Mouse (Mus musculus): ENCODE measurements around the gene Saa2. TPM values are rescaled to one million over a fixed set of nuclear protein-coding genes. Genes with fewer than 3 reads are reported as not detected.
"Not testable (repeated sequence)": the region's sequence is repeated elsewhere in the genome, so short reads cannot be mapped to it uniquely, and the experiment has no call there.

Saa2 gene
- polyA plus RNA-seq, 1 experiment from 2014 or later, result not detected

DNA sequence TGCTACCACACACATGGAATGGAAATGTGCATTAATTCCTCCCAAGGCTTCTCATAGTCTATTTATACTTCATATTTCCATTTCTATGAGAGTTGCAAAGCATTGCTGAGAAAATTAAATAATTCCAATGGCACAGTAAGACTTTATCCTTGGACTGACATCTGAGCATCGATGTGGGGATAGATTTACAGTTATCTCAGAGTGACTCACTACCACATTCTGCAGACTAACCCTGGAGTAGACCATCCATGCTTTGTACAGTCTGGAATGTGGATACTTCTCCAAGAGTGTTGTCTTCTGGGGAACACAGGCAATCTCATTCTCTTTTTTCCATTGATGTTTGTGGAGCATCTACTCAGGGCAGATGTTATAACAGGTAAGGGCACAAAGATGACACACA lies 24.0 kb upstream of the Saa2 start:
- H3K36me3 ChIP-seq (ENCODE audit: poor library complexity, severe bottlenecking), result no peaks in the 10 kb centered on the region
- H3K9me3 ChIP-seq (replicated peaks), result no peaks in the 10 kb centered on the region
- H3K27ac ChIP-seq, result no peak overlapping the region
- H3K4me1 ChIP-seq, result no peaks in the 10 kb centered on the region
- no peak for ATAC-seq
- H3K9ac ChIP-seq, result no peak overlapping the region
- no peak overlapping the region for H3K4me3 ChIP-seq
- no peaks in the 10 kb centered on the region; the same call in 1 of the 2 replicates for H3K27me3 ChIP-seq
- 90% methylated on average over 1 of the region's 1 CpGs for WGBS
- no peak overlapping the region for H3K4me2 ChIP-seq

DNA sequence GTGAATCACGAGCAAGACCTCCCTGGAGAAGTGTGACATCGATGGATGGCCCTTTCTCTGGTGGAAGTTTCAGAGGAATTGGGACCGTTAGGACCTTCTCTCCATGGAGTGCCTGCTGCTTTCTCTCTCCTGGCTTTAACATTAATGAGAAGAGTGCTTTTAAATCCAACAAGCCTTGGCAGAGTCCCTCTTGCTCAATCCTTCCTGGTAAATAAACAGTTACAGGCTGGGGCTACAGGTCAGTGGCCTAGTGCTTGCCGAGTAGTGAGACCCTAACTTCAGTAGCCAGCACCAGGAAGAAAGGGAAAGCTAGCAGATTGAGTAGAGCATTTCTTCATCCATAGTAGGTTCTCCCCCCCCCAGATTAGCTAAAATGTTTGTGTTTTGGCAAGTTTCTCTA lies 19.1 kb upstream of the Saa2 start, which contains the start of gene Saa4:
Gene Saa4, minus strand, starts transcription at position 146 of the 400 bp plus-strand sequence.
- Histone ChIP-seq H3K27me3 (no peaks in the 10 kb centered on the region), H3K4me1 (no peaks in the 10 kb centered on the region), H3K4me3 (no peak within 1 kb of the TSS), H3K9ac (no peak within 1 kb of the TSS), H3K36me3 (ENCODE audit: poor library complexity, severe bottlenecking) (no peaks in the 10 kb centered on the region), H3K9me3 (replicated peaks) (no peaks in the 10 kb centered on the region), H3K27ac (no peak within 1 kb of the TSS), H3K4me2 (no peak within 1 kb of the TSS)
- 85% methylated on average over 4 of the region's 4 CpGs for WGBS
- ATAC-seq, result no peak

DNA sequence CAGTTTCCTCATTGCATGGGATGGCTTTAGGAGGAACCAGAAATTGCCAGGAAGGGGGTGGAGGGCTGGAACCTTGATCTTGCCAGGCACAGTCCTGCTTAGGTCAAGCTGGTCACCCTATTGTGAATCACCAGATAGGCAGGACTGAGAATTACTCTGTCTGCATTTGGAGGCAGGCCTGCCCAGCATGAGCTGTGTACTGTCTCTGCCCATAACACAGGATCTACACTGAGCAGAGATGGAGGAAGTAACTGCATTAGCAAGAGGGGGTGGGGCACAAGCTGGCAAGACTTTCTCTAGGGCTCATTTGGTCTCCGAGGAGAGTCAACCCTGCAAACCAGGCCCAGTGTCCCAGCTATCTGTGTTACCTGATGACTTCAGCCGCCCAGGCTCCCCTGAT lies 16.6 kb upstream of the Saa2 start:
- H3K4me3 ChIP-seq, result no peak overlapping the region
- no peaks in the 10 kb centered on the region for H3K4me1 ChIP-seq
- 87% methylated on average over 2 of the region's 2 CpGs for WGBS
- H3K27me3 ChIP-seq, result no peaks in the 10 kb centered on the region
- no peaks in the 10 kb centered on the region for H3K36me3 ChIP-seq (ENCODE audit: poor library complexity, severe bottlenecking)
- no peak overlapping the region for H3K27ac ChIP-seq
- H3K4me2 ChIP-seq, result no peak overlapping the region
- no peaks in the 10 kb centered on the region for H3K9me3 ChIP-seq (replicated peaks)
- no peak for ATAC-seq
- H3K9ac ChIP-seq, result no peak overlapping the region

DNA sequence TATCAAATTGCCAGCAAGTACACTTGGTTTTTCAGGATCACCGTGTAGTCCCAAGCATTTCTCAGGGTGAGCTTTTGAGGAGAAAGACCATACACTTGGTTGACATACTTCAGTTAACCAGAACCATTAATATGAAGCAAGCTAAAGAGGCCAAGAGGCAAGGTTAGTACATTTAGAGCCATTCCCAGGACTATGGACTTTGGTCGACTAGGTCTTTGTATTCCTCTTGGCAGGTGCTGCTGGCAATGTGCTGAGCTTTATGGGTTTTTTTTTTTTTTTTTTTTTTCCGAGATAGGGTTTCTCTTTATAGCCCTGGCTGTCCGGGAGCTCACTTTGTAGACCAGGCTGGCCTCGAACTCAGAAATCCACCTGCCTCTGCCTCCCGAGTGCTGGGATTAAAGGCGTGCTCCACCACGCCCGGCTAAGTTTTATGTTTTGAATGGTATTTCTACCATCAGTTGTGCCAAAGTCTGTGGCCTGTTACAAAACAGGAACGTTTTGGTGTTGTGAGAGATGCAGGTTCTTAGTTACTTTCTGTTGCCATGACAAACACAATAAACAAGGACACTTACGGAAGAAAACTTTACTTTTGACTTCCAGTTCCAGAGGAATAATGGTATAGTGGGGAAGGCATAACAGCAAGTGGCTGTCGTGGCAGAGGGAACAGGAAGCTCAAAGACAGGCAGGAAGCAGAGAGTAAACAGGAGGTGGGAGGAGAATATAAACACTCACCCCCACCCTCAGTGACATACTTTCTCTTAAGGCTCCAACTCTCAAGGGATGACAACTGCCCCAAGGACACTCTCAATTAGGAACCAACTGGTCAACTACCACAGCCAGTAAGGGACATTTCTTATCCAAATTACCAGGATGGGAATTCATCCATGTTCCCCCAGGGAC lies 12.8 kb upstream of the Saa2 start:
- Histone ChIP-seq H3K9me3 (replicated peaks) (no peaks in the 10 kb centered on the region), H3K36me3 (ENCODE audit: poor library complexity, severe bottlenecking) (no peaks in the 10 kb centered on the region)

DNA sequence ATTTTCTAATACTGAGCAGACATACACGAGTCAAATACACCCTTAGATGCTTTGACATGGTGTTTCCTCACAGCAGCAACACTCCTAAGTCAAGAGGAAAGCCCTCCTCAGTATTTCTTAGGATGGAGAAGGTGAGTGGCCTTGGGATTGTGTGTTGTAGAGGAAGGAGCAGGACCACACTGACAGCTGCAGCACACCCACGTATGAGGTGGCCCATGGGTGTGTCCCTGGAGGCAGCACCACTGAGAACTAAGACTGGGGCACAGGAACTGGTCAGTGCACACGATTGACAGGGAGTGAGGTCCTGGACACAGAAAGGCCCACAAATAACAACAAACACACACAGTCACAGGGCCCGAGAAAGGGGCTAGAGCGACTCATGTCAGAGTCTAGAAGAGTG lies 11.5 kb upstream of the Saa2 start:
- not testable (repeated sequence) for H3K36me3 ChIP-seq (ENCODE audit: poor library complexity, severe bottlenecking); H3K4me3 ChIP-seq; H3K27ac ChIP-seq; H3K4me2 ChIP-seq; H3K27me3 ChIP-seq; ATAC-seq; H3K9ac ChIP-seq; H3K9me3 ChIP-seq (replicated peaks); H3K4me1 ChIP-seq
- whole genome bisulfite sequencing, result 81% methylated on average over 5 of the region's 5 CpGs

More for the DNA sequence above, 12.8 kb upstream of the Saa2 start:
- no peak for ATAC-seq
- Histone ChIP-seq H3K4me3 (no peak overlapping the region), H3K4me2 (no peak overlapping the region), H3K9ac (no peak overlapping the region), H3K27me3 (no peaks in the 10 kb centered on the region), H3K27ac (no peak overlapping the region), H3K4me1 (no peaks in the 10 kb centered on the region)
- 88% methylated on average over 12 of the region's 12 CpGs for WGBS

DNA sequence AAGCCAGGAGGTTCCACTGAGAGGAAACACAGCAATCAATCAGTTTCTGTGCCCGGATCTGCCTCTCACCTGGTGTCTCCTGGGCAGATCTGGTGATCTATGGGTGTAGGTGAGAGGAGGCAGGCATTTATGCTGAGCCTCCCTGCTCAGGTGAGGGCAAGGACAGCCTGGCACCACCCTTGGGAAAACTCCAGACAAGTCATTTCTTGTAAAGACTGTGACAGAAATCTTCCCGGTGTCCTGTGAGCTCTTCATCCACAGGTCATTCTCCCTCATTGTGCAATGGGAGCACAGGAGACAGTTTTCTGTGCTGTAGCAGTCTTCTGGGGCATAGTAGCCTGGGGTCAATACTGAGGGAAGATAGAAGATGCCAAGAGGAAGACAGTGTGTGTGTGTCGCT lies 8.7 kb upstream of the Saa2 start, which contains the start of gene Saa1:
Gene Saa1, minus strand, starts transcription at position 101 of the 400 bp plus-strand sequence.
- WGBS, result 83% methylated on average over 3 of the region's 3 CpGs
- not testable (repeated sequence) for H3K9ac ChIP-seq; ATAC-seq; H3K9me3 ChIP-seq (replicated peaks); H3K27me3 ChIP-seq; H3K4me2 ChIP-seq; H3K4me1 ChIP-seq; H3K36me3 ChIP-seq (ENCODE audit: poor library complexity, severe bottlenecking); H3K27ac ChIP-seq; H3K4me3 ChIP-seq

DNA sequence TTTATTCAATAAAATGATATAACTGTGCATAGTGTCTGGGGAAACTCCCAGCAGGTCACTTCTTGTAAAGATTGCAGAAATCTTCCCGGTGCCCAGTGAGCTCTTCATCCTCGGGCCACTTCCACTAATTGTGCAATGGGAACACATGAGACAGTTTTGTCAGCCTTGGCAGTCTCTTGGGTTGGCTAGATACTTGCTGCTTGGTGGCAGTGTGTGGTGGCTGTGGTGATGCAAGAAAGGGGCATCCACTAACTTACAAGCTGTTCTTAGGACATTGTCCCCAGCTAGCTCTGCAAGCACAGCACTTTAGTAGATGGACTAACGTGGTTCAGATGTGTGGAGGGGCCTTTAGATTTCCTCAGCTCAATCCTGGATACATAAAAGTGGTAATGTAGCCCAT lies 5.8 kb upstream of the Saa2 start:
- 88% methylated on average over 3 of the region's 3 CpGs for WGBS
- no peak overlapping the region for H3K9ac ChIP-seq
- H3K9me3 ChIP-seq (replicated peaks), result no peaks in the 10 kb centered on the region
- H3K27ac ChIP-seq, result no peak overlapping the region
- no peaks in the 10 kb centered on the region for H3K27me3 ChIP-seq
- no peak for ATAC-seq
- no peak overlapping the region for H3K4me2 ChIP-seq
- H3K4me1 ChIP-seq, result no peaks in the 10 kb centered on the region
- H3K36me3 ChIP-seq (ENCODE audit: poor library complexity, severe bottlenecking), result no peaks in the 10 kb centered on the region
- no peak overlapping the region for H3K4me3 ChIP-seq

DNA sequence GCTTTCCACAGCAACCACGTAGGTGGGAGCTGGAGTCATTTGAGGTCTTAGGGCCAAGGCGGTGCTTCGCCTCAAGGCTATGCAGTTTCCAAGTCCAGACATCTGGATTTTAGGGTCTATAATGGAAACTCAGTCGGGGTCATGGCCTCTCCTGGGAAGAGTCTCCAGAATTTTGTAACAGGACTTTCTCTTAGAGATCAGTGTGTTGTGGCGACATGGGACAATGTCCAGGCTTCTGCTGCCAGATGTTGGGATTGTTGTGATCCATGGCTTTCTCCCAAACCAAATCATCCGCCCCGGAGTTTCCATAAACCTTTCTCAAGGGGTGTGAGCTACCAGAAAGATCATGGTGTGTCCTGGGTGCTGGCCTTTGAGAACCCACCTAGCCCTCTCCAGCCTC lies 5.2 kb upstream of the Saa2 start:
- no peak for ATAC-seq
- H3K9ac ChIP-seq, result no peak overlapping the region
- no peaks in the 10 kb centered on the region for H3K9me3 ChIP-seq (replicated peaks)
- no peaks in the 10 kb centered on the region for H3K4me1 ChIP-seq
- H3K27me3 ChIP-seq, result no peaks in the 10 kb centered on the region
- WGBS, result 90% methylated on average over 7 of the region's 7 CpGs
- H3K27ac ChIP-seq, result no peak overlapping the region
- no peak overlapping the region for H3K4me3 ChIP-seq
- no peak overlapping the region for H3K4me2 ChIP-seq
- no peaks in the 10 kb centered on the region for H3K36me3 ChIP-seq (ENCODE audit: poor library complexity, severe bottlenecking)

DNA sequence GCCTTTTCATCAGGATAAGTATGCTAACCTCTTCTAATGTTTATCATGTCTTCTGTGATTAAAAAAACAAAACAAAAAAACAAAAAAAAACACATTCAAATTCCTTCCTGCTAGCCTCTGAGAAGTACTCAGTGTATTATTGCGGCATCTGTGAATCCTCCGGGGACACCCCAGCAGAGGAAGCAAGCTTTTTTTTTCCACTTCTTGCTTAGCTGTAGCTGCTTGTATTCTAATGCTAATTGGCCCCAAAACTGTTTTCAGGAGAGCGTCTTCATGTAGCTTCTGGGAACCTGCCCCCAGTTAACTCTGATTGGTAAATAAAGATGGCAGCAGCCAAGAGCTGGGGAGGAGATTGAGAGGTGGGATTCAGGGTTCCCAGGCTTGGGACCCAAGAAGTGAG lies 3.1 kb upstream of the Saa2 start:
- ATAC-seq, result no peak
- WGBS, result 39% methylated on average over 3 of the region's 3 CpGs
- no peak overlapping the region for H3K4me3 ChIP-seq
- no peak overlapping the region for H3K4me2 ChIP-seq
- H3K27ac ChIP-seq, result no peak overlapping the region
- no peaks in the 10 kb centered on the region for H3K4me1 ChIP-seq
- H3K9me3 ChIP-seq (replicated peaks), result no peaks in the 10 kb centered on the region
- H3K9ac ChIP-seq, result no peak overlapping the region
- no peaks in the 10 kb centered on the region for H3K36me3 ChIP-seq (ENCODE audit: poor library complexity, severe bottlenecking)
- H3K27me3 ChIP-seq, result no peaks in the 10 kb centered on the region

DNA sequence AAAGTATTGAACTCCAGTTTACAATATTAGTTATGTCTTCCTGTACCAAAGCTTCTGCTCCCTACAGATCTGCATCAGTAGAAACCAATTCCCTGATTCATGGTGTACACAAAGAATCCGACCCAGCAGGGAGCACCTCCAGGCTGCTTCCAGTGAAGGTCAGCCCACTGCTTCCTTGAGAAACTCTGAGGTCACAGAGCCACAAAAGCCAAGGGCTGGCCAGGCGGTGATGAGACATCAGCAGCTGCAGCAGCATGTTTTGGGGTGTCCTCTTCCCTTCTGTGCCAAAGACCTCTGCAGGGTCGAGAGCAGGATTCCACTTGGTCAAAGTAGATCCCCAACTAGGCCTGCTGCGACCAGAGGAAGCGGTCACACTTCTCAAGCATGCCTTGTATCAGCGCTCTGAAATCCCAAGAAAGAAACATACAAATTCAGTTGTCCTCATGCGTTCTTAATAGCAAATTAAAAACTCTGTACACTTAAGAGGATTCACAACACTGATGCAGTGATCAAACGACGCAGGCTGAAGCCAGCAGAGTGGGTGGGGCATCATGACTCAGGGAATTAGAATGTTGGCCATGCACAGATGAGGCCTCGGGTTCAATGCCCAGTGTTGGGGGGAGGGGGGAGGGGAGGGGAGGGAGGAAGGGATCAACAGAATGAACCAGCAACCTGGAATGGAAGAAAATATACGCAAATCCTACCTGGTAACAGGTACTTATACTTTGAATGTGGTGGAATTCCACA lies 9.6 kb downstream of the Saa2 start:
- Histone ChIP-seq H3K36me3 (ENCODE audit: poor library complexity, severe bottlenecking) (peaks cover 74% of the 10 kb centered on the region), H3K4me1 (no peaks in the 10 kb centered on the region), H3K27me3 (no peaks in the 10 kb centered on the region), H3K4me2 (no peak overlapping the region), H3K9ac (no peak overlapping the region), H3K27ac (no peak overlapping the region), H3K4me3 (no peak overlapping the region), H3K9me3 (replicated peaks) (no peaks in the 10 kb centered on the region)
- no peak for ATAC-seq
- WGBS, result 75% methylated on average over 11 of the region's 11 CpGs

DNA sequence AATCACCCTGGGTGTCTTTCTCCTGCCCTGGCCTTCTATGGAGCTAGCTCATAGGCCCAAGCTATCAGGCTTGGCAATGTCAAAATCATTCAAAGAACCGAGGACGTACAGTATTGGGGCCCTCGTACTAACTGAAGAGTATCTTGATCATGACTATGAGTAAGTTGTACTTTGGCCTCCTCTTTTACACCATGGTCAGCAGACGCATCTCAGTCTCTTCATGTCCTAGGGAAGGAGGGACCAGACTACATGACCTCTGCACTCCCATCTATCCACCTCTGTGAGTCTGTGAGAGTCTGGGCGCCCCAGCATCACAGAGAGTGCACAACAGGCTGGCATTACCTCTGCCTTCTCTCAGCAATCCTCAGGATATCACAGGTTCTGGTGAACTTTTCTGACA lies 11.0 kb downstream of the Saa2 start:
- no peak overlapping the region for H3K4me2 ChIP-seq
- no peaks in the 10 kb centered on the region for H3K4me1 ChIP-seq
- H3K27ac ChIP-seq, result no peak overlapping the region
- H3K27me3 ChIP-seq, result no peaks in the 10 kb centered on the region
- H3K9ac ChIP-seq, result no peak overlapping the region
- ATAC-seq, result no peak
- WGBS, result 94% methylated on average over 5 of the region's 5 CpGs
- H3K4me3 ChIP-seq, result no peak overlapping the region
- peaks cover 86% of the 10 kb centered on the region for H3K36me3 ChIP-seq (ENCODE audit: poor library complexity, severe bottlenecking)
- no peaks in the 10 kb centered on the region for H3K9me3 ChIP-seq (replicated peaks)

DNA sequence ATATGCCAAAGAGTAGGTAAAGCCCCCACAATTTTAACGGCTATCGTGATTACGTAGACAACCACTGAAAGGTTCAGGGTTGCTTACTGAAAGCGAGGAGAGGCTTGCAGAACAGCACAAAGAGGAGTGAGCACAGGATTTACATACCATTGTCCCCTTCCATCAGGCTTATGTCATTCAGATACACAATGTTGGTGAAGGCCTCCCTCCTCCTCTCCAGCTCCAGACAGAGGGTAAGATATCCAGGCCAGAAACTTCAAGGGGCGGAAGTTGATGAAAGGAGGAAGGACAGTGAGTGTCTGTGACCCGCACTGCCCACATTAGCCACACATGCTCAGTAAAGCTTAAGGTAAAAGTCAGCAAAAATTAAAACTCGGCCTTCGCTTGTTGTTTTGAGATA lies 13.1 kb downstream of the Saa2 start:
- no peak overlapping the region for H3K4me3 ChIP-seq
- no peaks in the 10 kb centered on the region for H3K27me3 ChIP-seq
- no peak overlapping the region for H3K4me2 ChIP-seq
- no peaks in the 10 kb centered on the region for H3K4me1 ChIP-seq
- peaks cover 93% of the 10 kb centered on the region for H3K36me3 ChIP-seq (ENCODE audit: poor library complexity, severe bottlenecking)
- H3K27ac ChIP-seq, result no peak overlapping the region
- ATAC-seq, result no peak
- 65% methylated on average over 8 of the region's 8 CpGs for WGBS
- no peak overlapping the region for H3K9ac ChIP-seq
- no peaks in the 10 kb centered on the region for H3K9me3 ChIP-seq (replicated peaks)

Data from forebrain, embryonic 13.5 days (tissue).